Mouse (Mus musculus) thymus, adult 2 months (tissue): Measurements from ENCODE around the gene Akap13.

Experiments used
- CTCF ChIP-seq: fragments of 200-500 bp; IDR thresholded peaks from 2 replicates; pipeline ENCODE4 v1.5.1; 2012; ENCODE audit warnings: mild to moderate bottlenecking, control low read depth, low read length, moderate library complexity, borderline replicate concordance; ENCODE audit not compliant: control insufficient read depth, poor library complexity, insufficient read depth; ENCODE audit errors: extremely low read depth
- POLR2A ChIP-seq: fragments of 200-500 bp; IDR thresholded peaks from 2 replicates; pipeline ENCODE4 v1.6.1; 2012; ENCODE audit warnings: mild to moderate bottlenecking, low read length, control low read depth, moderate library complexity; ENCODE audit not compliant: control insufficient read depth, poor library complexity, insufficient read depth; ENCODE audit errors: extremely low read depth

DNA sequence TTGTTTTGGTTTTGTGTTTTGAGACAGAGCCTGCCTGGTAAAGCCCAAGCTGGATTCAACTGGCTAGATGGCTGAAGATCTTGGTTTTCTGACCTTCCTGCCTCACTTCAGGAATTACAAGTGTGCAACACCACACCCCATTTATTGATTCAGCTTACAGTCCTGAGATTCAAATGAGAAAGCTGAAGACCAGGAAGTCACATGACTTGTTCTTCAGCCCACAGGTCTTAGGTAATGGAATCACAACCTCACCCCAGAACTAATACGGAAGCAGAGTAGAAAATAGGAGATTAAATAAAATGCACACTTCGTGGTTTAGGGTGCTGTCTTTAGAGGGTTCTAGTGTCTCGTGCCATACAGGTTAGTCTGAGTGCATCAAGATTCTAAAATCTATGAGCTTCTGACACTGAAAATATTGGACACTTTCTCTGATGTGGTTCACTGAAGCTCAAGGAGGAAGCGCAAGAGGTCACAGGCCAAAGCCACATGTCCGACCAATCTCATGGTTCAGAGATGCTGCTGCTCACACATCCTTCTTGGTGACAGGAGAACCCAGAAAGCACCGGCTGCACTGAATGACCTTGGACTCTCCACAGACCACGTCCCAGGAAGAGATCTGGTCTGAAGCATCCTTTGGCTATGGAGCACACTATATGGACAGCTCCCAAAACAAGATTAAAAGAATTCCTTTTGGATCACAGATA lies 39.3 kb upstream of the Akap13 start:
- no peak for TF ChIP-seq CTCF
- no peak for TF ChIP-seq POLR2A
